Mouse (Mus musculus) left cerebral cortex, adult 2 months (tissue): ENCODE measurements around the gene Ptprd. TPM values are rescaled to one million over a fixed set of nuclear protein-coding genes. Genes with fewer than 3 reads are reported as not detected.
A peak's percentile ranks its signal among the peaks of the same experiment; 100 is the strongest.

Experiments
- DNase-seq, 2 experiments: peaks; one replicate each; pipeline ENCODE4 v3.0.0; 2021 to 2022; ENCODE audit warnings: low spot score in 2 of 2, mixed read lengths in 1 of 2; ENCODE audit errors: extremely low spot score in 1 of 2
- H3K27ac ChIP-seq: fragments of 200-600 bp; 2 replicates; pipeline ENCODE4 v1.8.1; 2022
- H3K4me3 ChIP-seq: fragments of 200-600 bp; 2 replicates; pipeline ENCODE4 v1.8.1; 2022
- CTCF ChIP-seq: fragments of 200-600 bp; IDR thresholded peaks from 2 replicates; pipeline ENCODE4 v1.8.1; 2022; ENCODE audit warnings: antibody characterized with exemption, mild to moderate bottlenecking, moderate library complexity
- intact Hi-C: fragments of 180-260 bp; cut with DNase I; formaldehyde crosslinking; loops from one replicate; pipeline ENCODE4 v1.15.1; 2025
- total RNA-seq, 2 experiments: library from RNA; stranded (reverse); gene quantifications; 2 replicates each; pipeline ENCODE4 v1.2.3; 2021

Ptprd gene
- total RNA-seq, 2 experiments from 2014 or later: 307 to 330 TPM

DNA sequence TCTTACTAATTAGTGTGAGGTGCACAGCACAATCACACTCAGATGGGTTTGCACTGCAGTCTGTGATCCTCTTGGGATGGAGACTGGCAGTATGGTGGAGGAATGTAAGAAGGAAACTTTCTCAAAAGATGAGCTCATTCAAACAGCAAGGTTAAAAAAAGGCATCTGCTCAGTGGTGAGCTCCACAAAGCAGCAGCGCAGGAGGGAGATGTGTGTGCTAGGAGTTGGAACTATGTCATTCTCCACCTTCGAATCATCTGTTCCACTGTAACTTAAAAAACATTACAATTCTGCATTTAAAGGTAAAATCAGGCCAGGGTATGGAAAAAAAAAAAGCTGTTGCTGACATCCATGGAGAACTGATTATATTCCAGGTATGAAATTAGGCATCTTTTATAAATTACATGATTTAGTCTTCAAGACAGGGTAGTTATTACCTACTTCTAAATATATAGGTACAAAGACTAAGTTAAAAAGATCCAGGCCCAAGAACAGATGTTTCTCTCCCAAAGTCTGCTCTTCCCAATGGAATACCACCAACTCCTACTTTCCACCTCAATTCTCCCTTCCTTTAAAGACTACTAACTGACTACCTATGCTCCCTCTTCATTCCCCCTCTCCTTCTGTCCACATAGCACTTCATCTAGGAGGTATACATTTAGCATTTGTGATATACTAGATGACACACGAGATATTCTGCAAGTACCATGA lies 562.0 kb downstream of the Ptprd start:
- H3K4me3 ChIP-seq: no peak overlapping the region
- intact Hi-C loops: loop anchor here (2.0 to 10.0 kb wide), 4 partner anchors 345 to 563 kb away; no protein-coding TSS in a partner anchor
- no peak for DNase-seq
- H3K27ac ChIP-seq: peak overlapping the region; percentile 87
- TF ChIP-seq CTCF: no peak

DNA sequence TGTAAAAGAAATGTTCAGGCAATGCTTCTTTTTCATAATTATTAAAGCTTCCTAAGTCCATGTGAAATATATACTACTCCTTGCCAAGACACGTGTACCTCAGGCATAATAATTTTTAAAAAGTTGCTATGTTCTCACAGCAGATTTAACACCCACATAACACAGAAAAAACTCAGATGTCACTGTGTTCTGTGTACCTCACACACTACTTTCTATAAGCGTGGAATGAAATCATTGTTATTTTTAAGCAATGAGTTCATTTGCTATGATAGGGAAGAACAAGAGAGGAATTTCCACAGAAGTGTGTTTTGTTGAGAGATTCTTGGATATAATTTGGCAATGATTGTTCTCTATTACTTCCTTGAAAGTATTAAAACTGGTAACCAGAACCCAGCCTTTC lies 562.9 kb downstream of the Ptprd start:
- intact Hi-C loops: loop anchor here (5.0 to 10.0 kb wide), 3 partner anchors 346 to 488 kb away; no protein-coding TSS in a partner anchor
- no peak overlapping the region for H3K4me3 ChIP-seq
- H3K27ac ChIP-seq: peak overlapping the region; percentile 84
- no peak for TF ChIP-seq CTCF
- no peak for DNase-seq

DNA sequence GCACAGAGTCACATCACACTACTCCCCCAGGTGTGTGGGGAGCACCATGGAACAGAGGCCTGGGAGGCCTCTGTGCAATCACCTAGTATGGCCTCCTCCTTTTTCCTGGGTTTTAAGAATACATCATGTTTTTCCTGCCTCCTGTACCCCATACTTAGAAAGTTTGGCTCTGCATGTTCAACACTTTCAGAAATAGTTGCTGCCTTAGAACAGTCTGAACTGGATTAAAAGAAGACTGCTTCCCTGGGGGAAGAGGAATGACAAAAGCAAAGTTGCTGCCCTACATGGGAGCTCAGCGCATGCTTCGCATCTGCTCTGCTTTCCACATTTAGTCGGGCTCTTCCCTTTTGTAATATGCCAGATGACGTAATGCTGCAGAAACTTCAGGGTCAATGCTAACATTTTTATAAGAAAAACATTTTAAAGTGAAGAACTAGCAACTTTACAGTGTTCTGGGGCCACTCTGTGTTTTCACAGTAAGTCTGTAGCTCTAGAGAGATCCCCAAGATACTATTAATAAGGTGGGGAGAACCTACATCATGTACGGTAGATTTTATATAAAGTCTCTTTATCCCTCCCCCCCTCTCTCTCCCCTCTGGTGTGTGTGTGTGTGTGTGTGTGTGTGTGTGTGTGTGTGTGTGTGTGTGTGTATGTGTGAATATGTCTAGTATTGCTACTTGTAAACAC lies 564.2 kb downstream of the Ptprd start:
- intact Hi-C loops: loop anchor here (2.0 to 10.0 kb wide), 5 partner anchors 347 to 1405 kb away; no protein-coding TSS in a partner anchor
- no peak overlapping the region for H3K4me3 ChIP-seq
- no peak for TF ChIP-seq CTCF
- peak overlapping the region; percentile 88 for H3K27ac ChIP-seq
- peak in 1 of 2 experiments; percentile 28 for DNase-seq

DNA sequence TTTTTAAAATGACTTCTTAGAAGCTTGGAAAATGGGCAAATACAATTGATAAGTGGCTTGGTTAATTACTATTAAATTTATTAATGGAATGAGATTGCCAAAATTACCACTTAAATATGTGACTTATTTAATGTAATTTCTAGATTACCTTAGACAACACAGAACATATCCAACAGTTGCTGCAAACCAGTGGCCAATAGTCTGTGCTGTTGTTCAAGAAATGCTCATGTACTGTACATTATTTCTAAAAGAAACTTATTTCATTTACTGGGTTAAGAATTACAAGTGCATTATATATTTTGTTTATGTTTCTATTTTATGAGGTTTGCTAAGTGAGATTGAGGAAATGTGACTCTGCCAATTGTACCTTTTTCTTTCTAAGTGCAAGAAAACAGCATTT lies 567.3 kb downstream of the Ptprd start:
- no peak overlapping the region for H3K4me3 ChIP-seq
- intact Hi-C loops: loop anchor here (10.0 kb wide), 1 partner anchor 350 kb away; no protein-coding TSS in a partner anchor
- TF ChIP-seq CTCF: peak; percentile 66
- peak overlapping the region; percentile 66 for H3K27ac ChIP-seq
- DNase-seq: no peak

DNA sequence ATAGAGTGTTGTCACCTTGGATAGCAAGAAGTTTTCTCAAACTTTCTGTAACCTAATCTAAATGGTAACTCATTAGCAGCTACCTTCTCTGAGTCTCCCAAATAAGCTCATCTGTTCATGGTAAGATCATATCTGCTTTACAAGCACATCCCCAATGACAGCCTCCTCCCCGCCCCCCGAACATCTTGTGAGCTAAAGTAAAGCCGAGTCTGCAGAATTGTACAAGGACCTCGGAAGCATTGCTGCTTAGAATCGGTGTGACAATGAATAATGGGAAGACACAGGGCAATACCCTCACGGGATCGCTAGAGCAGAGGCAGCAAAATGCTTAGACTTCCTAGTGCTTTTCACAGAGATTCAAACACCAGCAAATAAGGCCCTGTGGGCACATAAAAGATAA lies 571.7 kb downstream of the Ptprd start:
- Histone ChIP-seq H3K27ac (peak overlapping the region; percentile 73), H3K4me3 (no peak overlapping the region)
- TF ChIP-seq CTCF: no peak
- DNase-seq: peak in 1 of 2 experiments; percentile 38
- intact Hi-C loops: loop anchor here (10.0 kb wide), 1 partner anchor 355 kb away; no protein-coding TSS in a partner anchor

DNA sequence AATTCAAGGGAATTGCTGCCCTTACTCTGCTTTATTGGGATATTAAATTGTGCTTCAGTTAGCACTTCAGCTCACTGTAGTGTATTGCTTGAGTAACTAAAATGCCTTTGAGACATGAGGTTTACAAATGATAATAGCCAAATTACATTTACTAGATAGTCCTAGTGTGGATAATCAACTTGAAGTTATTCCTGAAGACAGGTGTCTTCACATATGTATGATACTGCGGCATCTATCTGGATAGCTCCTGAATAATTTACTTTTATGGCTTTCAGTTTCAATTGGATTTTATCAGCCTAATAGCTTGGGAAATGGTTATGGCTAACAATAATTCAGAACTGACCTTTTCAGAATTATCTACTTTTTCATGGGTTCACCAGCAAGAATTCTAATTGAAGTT lies 598.6 kb downstream of the Ptprd start:
- Histone ChIP-seq H3K27ac (no peak overlapping the region), H3K4me3 (no peak overlapping the region)
- TF ChIP-seq CTCF: no peak
- no peak for DNase-seq
- intact Hi-C loops: no loop called here

DNA sequence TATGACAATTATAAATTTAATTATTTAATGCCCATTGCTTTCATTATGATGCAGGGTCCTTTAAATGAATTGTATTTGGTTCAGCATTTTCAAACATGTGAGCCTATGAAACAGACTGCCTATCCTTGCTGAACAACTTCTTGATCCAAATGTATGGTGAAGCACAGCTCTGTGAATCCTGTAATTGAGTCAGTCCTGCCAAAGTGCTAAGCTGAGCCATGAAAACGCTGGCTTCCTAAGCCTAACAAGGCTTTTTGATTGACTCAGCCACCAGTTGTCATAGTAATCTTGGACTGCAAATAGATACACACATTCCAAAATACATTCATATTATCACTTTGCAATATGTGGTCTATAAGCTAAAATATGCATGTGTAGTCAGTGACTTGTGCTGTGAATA lies 625.1 kb downstream of the Ptprd start:
- Histone ChIP-seq H3K27ac (0 out of 2 replicates have a peak overlapping the region, but pooled peaks have one; percentile 24), H3K4me3 (no peak overlapping the region)
- intact Hi-C loops: no loop called here
- no peak for DNase-seq
- no peak for TF ChIP-seq CTCF

DNA sequence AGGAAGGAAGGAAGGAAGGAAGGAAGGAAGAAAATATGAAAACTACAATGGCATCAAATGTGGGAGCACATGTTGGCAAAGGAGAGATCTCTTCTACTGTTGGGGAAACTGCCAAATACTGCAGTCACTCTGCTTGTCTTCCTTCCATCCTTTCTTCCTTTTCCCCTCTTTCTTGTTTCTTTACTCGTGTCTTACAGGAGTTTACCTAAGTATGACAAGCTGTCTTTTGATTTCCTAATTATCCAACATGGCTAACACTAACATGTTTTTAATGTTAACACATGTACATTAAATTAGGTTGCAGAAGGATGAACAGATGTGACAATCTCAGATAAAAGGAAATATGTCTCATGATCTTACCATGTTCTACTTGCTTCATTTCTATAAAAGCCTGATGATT lies 625.5 kb downstream of the Ptprd start:
- H3K4me3 ChIP-seq: no peak overlapping the region
- 0 out of 2 replicates have a peak overlapping the region, but pooled peaks have one; percentile 24 for H3K27ac ChIP-seq
- intact Hi-C loops: no loop called here
- TF ChIP-seq CTCF: no peak
- DNase-seq: no peak

DNA sequence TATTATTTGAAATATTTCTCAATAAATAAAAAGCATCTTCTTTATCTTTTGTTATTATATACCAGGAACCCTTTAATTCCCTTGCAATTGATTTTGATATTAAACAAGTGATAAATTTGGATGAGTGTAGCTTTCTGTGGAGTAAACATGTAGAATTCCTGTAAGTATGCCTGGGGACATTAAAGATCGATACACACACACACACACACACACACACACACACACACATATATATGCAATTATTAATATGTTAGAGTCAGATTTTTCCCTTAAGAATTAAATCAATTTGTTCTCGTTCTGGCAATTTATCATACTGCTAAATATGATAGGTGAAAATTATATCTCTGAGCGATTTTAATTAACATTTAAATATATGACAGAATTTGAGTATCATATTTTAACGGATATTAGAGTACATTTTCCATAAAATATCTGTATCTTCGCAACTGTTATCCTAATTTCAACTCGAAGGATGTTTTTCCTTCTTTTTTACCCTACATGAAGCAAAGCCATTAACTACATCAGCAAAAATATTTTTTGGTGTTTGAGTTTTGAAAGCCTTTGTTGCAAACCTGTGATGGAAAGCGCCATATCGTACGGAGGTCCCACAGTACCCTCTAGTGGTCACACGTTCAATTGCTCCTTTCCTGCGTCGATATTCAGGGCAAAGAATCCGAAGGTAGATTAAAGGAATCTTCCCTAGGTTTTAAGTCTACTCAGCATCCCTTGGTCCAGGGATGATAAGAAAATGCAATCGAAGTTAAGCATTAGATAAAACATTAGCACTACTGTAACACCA lies 653.2 kb downstream of the Ptprd start:
- no peak overlapping the region for H3K27ac ChIP-seq
- DNase-seq: peak; percentile 64
- no peak overlapping the region for H3K4me3 ChIP-seq
- TF ChIP-seq CTCF: peak; percentile 85
- intact Hi-C loops: loop anchor here (2.0 kb wide), 1 partner anchor 476 kb away; no protein-coding TSS in a partner anchor

DNA sequence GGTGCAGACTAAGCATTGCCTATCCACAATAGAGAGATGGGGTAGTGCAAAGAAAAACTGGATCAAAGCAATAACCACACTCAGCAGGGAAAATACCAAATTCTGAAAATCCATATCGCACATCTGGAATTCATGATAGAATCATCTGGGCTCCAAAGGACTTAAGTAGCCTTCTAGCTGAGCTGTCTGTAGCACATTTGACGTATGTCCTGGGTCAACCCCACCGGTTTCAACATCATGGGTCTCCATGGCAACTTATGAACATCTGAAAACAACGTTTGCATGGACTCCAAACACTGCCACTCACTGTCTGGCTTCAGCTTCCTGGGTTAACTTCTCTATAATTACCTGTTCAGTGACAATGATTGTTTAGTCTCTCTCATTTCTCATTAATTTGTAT lies 655.9 kb downstream of the Ptprd start:
- Histone ChIP-seq H3K4me3 (no peak overlapping the region), H3K27ac (no peak overlapping the region)
- intact Hi-C loops: no loop called here
- TF ChIP-seq CTCF: no peak
- no peak for DNase-seq

DNA sequence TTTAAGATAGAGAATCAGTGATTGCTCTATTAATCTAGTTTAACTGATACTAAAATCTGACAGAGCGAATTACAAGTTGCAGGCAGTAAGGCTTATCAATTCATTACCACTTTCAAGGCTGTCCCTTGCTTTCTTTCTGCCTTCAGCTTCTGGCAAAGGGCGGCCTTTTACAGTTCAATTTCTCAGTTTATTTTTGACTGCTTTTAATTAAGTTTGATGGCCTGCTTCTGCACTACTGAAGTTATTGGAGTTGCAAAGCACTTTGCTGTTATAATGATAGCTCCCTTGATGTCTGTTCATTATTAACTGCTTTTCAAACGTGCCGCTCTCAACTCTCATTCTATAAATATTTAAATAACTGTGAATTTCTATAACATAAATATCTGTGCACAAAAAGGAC lies 673.9 kb downstream of the Ptprd start:
- intact Hi-C loops: no loop called here
- TF ChIP-seq CTCF: no peak
- Histone ChIP-seq H3K27ac (no peak overlapping the region), H3K4me3 (no peak overlapping the region)
- no peak for DNase-seq
